Mouse (Mus musculus) forebrain, embryonic 12.5 days (tissue): ENCODE measurements around the gene Bicral. TPM values are rescaled to one million over a fixed set of nuclear protein-coding genes. Genes with fewer than 3 reads are reported as not detected.

Experiments
- ATAC-seq: fragments of 200-750 bp; cut with Nextera tagmentation; 2 replicates; pipeline ENCODE4 v1.8.0; 2017; ENCODE audit warnings: moderate TSS enrichment; ENCODE audit not compliant: low FRiP score
- H3K27ac ChIP-seq: fragments of 300-500 bp; sonication (generic); 2 replicates; pipeline ENCODE4 v1.5.1; 2016; ENCODE audit warnings: mild to moderate bottlenecking
- H3K27me3 ChIP-seq: fragments of 300-500 bp; sonication (generic); 2 replicates; pipeline ENCODE4 v1.6.1; 2016; ENCODE audit warnings: mild to moderate bottlenecking
- H3K36me3 ChIP-seq: fragments of 300-500 bp; sonication (generic); replicated peaks from 2 replicates; pipeline ENCODE4 v1.6.1; 2016; ENCODE audit warnings: mild to moderate bottlenecking
- H3K4me1 ChIP-seq: fragments of 300-500 bp; sonication (generic); 2 replicates; pipeline ENCODE4 v1.6.1; 2016
- H3K4me2 ChIP-seq: fragments of 300-500 bp; sonication (generic); 2 replicates; pipeline ENCODE4 v1.6.1; 2016; ENCODE audit warnings: mild to moderate bottlenecking, moderate library complexity
- H3K4me3 ChIP-seq: fragments of 300-500 bp; sonication (generic); replicated peaks from 2 replicates; pipeline ENCODE4 v1.5.1; 2016; ENCODE audit warnings: mild to moderate bottlenecking
- H3K9ac ChIP-seq: fragments of 300-500 bp; sonication (generic); 2 replicates; pipeline ENCODE4 v1.6.1; 2016; ENCODE audit warnings: mild to moderate bottlenecking
- H3K9me3 ChIP-seq: fragments of 300-500 bp; sonication (generic); 2 replicates; pipeline ENCODE4 v1.6.1; 2016
- WGBS: fragments of 180-500 bp; shearing (Covaris S2); methylation state at CpG from one replicate; pipeline ENCODE4 v1.1.7; 2016; 5-methylcytosine and 5-hydroxymethylcytosine counted together
- polyA plus RNA-seq: library from polyadenylated mRNA; unstranded; fragments of >200 nt; fragmentation: Nextera tagmentation; extraction: Ambion mirVana; gene quantifications from 2 replicates; pipeline ENCODE4 v1.2.1, GENCODE M21; 2016

Bicral gene
- polyA plus RNA-seq, 1 experiment from 2014 or later: 7.1 TPM

DNA sequence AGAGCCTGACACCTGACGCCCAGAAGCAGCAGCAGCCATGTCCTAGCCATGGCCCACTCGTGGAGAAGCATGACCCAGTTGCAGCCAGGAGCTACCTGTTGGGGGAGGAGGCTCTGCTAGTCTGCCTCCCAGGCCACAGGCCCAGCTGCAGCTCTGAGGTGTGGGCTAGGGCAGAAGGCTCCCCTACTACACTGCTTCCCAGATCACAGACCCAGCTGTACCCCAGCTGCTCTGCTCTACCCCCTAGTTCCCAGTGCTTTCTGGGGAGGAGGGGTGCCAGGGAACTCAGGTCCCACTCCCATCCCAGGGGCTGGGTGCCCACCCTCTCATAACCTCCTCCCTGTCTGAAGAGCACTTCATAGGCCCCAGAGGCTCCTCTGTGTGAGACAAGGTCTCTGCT, 94.7 kb downstream of the Bicral start, which contains the start of gene Ptcra:
Gene Ptcra, minus strand, starts transcription at position 169 of the 400 bp plus-strand sequence.
- Histone ChIP-seq H3K9ac (no peak within 1 kb of the TSS), H3K4me1 (no peaks in the 10 kb centered on the region), H3K4me2 (no peak within 1 kb of the TSS), H3K36me3 (no peaks in the 10 kb centered on the region), H3K4me3 (no peak within 1 kb of the TSS), H3K27me3 (no peaks in the 10 kb centered on the region), H3K27ac (no peak within 1 kb of the TSS), H3K9me3 (no peaks in the 10 kb centered on the region)
- ATAC-seq: no peak
- 64% methylated on average over 2 of the region's 2 CpGs for WGBS

DNA sequence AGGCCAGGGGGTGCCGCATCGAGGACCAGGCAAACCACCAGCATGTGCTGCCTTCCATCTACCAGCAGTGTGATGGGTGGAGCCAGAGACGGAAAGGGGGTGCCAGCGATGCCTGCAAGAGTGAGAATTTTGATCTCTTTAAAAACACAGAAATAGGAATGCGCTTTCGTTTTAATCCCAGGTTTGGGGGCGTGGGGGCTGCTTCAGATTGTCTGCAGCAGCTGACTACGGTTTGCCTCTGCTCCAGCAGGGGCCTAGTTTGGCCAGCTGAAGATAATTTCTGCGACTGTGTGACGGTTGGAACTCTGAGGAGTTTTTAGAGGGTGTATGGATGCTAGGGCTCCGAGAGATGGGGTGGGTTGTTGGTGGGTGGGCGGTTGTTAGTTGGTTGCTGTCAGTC, 99.5 kb downstream of the Bicral start:
- WGBS: 88% methylated on average over 12 of the region's 12 CpGs
- Histone ChIP-seq H3K36me3 (no peaks in the 10 kb centered on the region), H3K4me1 (no peaks in the 10 kb centered on the region), H3K27ac (no peak overlapping the region), H3K9ac (no peak overlapping the region; the same call in 1 of the 2 replicates), H3K4me3 (no peak overlapping the region), H3K27me3 (peaks cover 4% of the 10 kb centered on the region; the same call in 1 of the 2 replicates), H3K4me2 (no peak overlapping the region), H3K9me3 (no peaks in the 10 kb centered on the region)
- ATAC-seq: no peak

- Histone ChIP-seq H3K27ac (peak within 1 kb of the TSS; percentile 89), H3K4me2 (peak within 1 kb of the TSS; percentile 75), H3K4me3 (peak within 1 kb of the TSS; percentile 82), H3K27me3 (0 out of 2 replicates have a peak, but pooled peaks cover 6% of the 10 kb centered on the region), H3K36me3 (peaks cover 3% of the 10 kb centered on the region), H3K4me1 (peaks cover 20% of the 10 kb centered on the region), H3K9ac (peak within 1 kb of the TSS; percentile 71), H3K9me3 (no peaks in the 10 kb centered on the region)
- whole genome bisulfite sequencing: under 1% methylated on average over 58 of the region's 58 CpGs
- ATAC-seq: peak; percentile 100
These were observed 106.3 kb downstream of the Bicral start, which contains the start of gene Cnpy3 for GRCm38 (mm10) chr17:46751794-46752556. TSS of gene Cnpy3 (minus strand) at chr17:46752214.

DNA sequence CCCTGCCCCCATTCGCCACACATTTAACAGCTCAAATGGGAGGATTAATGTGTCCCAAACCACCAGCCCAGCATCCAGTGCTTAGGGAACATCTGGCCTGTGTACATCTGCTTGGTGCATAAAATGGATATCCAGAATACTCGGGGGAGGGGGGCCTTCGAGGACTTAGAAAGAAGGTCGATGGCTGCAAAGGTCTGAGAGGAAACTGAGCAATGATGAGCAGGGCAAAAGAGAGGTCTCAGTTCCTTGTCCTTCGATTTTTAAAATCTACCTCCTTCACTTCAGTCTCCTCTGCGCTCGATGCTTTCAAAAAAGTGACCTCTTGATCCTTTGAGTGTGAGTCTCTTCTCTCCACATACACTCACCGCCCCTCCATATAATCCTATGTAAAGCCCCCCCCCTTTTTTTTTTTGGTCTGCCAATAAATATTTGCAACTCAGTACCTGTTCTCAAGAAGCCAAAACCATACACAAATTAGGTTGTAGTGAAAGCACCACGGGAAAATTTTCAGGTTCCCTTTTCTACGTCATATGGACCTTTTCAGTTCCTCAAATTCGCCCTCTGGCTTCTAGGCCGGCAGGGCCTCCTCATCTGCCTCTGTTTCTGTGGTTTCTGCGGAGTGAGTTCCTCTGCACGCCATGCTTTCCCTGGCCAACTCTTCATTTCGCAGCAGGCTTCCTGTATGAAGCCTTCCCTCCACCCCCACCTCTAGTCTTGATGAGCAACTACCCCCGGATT, 107.1 kb downstream of the Bicral start:
- Histone ChIP-seq H3K9me3 (no peaks in the 10 kb centered on the region), H3K36me3 (peaks cover 10% of the 10 kb centered on the region), H3K4me3 (peak overlapping the region; percentile 82), H3K27ac (peak overlapping the region; percentile 89), H3K4me2 (peak overlapping the region; percentile 75), H3K9ac (peak overlapping the region; percentile 71), H3K4me1 (peaks cover 20% of the 10 kb centered on the region), H3K27me3 (0 out of 2 replicates have a peak, but pooled peaks cover 6% of the 10 kb centered on the region)
- ATAC-seq: no peak
- 31% methylated on average over 16 of the region's 16 CpGs for WGBS

DNA sequence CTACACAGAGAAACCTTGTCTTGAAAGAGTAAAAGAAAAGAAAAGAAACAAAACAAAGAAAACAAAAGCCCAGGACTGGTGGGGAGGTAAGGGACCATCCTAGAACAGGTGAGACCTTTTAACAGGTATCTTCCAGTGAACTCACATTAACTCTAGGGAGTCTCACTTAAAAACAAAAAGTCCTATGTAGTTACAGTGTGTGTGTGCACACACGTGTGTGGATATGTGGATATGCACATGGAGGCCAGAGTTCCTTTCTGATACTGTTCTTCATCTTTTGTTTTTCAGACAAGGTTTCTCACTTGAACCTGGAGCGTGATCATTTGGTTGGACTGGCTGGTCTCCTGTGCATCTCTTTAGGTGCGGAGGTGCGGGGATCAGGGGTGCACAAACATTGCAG, 107.7 kb downstream of the Bicral start:
- H3K27me3 ChIP-seq: 0 out of 2 replicates have a peak, but pooled peaks cover 6% of the 10 kb centered on the region
- WGBS: 91% methylated on average over 4 of the region's 4 CpGs
- peaks cover 20% of the 10 kb centered on the region for H3K4me1 ChIP-seq
- H3K9ac ChIP-seq: no peak overlapping the region
- H3K27ac ChIP-seq: no peak overlapping the region
- H3K4me3 ChIP-seq: peak overlapping the region; percentile 82; the same call in 1 of the 2 replicates
- H3K4me2 ChIP-seq: peak overlapping the region; percentile 75
- H3K36me3 ChIP-seq: peaks cover 17% of the 10 kb centered on the region
- no peak for ATAC-seq
- H3K9me3 ChIP-seq: no peaks in the 10 kb centered on the region

- Histone ChIP-seq H3K4me2 (no peak overlapping the region), H3K4me3 (no peak overlapping the region), H3K9me3 (no peaks in the 10 kb centered on the region), H3K36me3 (peaks cover 21% of the 10 kb centered on the region), H3K27ac (no peak overlapping the region), H3K4me1 (peaks cover 20% of the 10 kb centered on the region), H3K27me3 (0 out of 2 replicates have a peak, but pooled peaks cover 6% of the 10 kb centered on the region), H3K9ac (no peak overlapping the region)
- ATAC-seq: no peak
- WGBS: 92% methylated on average over 5 of the region's 5 CpGs
These were observed 109.0 kb downstream of the Bicral start for GRCm38 (mm10) chr17:46749282-46749681.

Other genes starting within 250 kb of the Bicral start
- 55.3 and 56.4 TPM in 2 replicates for gene Ptk7, start 229.0 kb downstream of the Bicral start, polyA plus RNA-seq
- 39.0 and 42.5 TPM in 2 replicates for gene Klc4, start 212.5 kb downstream of the Bicral start, polyA plus RNA-seq
- 76.6 and 102 TPM in 2 replicates for gene Mrpl2, start 212.3 kb downstream of the Bicral start, polyA plus RNA-seq
- 46.5 and 47.8 TPM in 2 replicates for gene Cul7, start 208.1 kb downstream of the Bicral start, polyA plus RNA-seq
- gene Rrp36, start 184.1 kb downstream of the Bicral start, polyA plus RNA-seq: 54.4 and 57.6 TPM in 2 replicates
- 156 and 158 TPM in 2 replicates for gene Mea1, start 179.7 kb downstream of the Bicral start, polyA plus RNA-seq
- gene Klhdc3, start 177.6 kb downstream of the Bicral start, polyA plus RNA-seq: 131 and 137 TPM in 2 replicates
- gene Ppp2r5d, start 153.4 kb downstream of the Bicral start, polyA plus RNA-seq: 111 and 124 TPM in 2 replicates
- gene Pex6, start 147.0 kb downstream of the Bicral start, polyA plus RNA-seq: 28.7 and 29.3 TPM in 2 replicates
- 0.54 and 0.91 TPM in 2 replicates for gene Gnmt, start 129.3 kb downstream of the Bicral start, polyA plus RNA-seq
- 56.6 and 57.3 TPM in 2 replicates for gene Cnpy3, start 106.3 kb downstream of the Bicral start, polyA plus RNA-seq
- 0.24 and 0.36 TPM in 2 replicates for gene Ptcra, start 94.8 kb downstream of the Bicral start, polyA plus RNA-seq
- 57.2 and 61.2 TPM in 2 replicates for gene 2310039H08Rik, start 85.8 kb downstream of the Bicral start, polyA plus RNA-seq
- gene Rpl7l1, start 75.8 kb downstream of the Bicral start, polyA plus RNA-seq: 154 and 178 TPM in 2 replicates
- gene Tbcc, start 32.2 kb upstream of the Bicral start, polyA plus RNA-seq: 63.2 and 67.3 TPM in 2 replicates
- not detected in 2 replicates for gene Prph2, start 52.0 kb upstream of the Bicral start, polyA plus RNA-seq
- 21.0 and 21.8 TPM in 2 replicates for gene Ubr2, start 152.1 kb upstream of the Bicral start, polyA plus RNA-seq